Mouse (Mus musculus) cerebellum, postnatal 10 days (tissue): ENCODE data around the gene Laptm4a.

Experiments
- DNase-seq, 2 experiments: peaks; one replicate each; pipeline ENCODE4 v3.0.0; 2021; ENCODE audit warnings: mixed read lengths in 2 of 2

Gene Laptm4a

GRCm38 (mm10) chr12:8921394-8922368 is at the start of gene Laptm4a:
Gene Laptm4a (plus strand): TSS chr12:8921664.
- peak; percentile 98 for DNase-seq

- no peak for DNase-seq
Observed at GRCm38 (mm10) chr12:8875583-8875982, 45.9 kb upstream of the Laptm4a start.

- no peak for DNase-seq
Observed at GRCm38 (mm10) chr12:8876865-8877264, 44.6 kb upstream of the Laptm4a start.

- DNase-seq: no peak
Observed at GRCm38 (mm10) chr12:8877413-8877812, 44.1 kb upstream of the Laptm4a start.

GRCm38 (mm10) chr12:8878752-8879151 is 42.7 kb upstream of the Laptm4a start:
- no peak for DNase-seq

- no peak for DNase-seq
Observed at GRCm38 (mm10) chr12:8879389-8879788, 42.1 kb upstream of the Laptm4a start.

- peak; percentile 44 to 63 for DNase-seq
Observed at GRCm38 (mm10) chr12:8881736-8882135, 39.7 kb upstream of the Laptm4a start.

- DNase-seq: no peak
Observed at GRCm38 (mm10) chr12:8882376-8882775, 39.1 kb upstream of the Laptm4a start.

- DNase-seq: peak; percentile 60 to 64
Observed at GRCm38 (mm10) chr12:8884426-8885145, 36.9 kb upstream of the Laptm4a start.

GRCm38 (mm10) chr12:8885146-8885543 is 36.3 kb upstream of the Laptm4a start:
- no peak for DNase-seq

- no peak for DNase-seq
Observed at GRCm38 (mm10) chr12:8885950-8886349, 35.5 kb upstream of the Laptm4a start.

- DNase-seq: no peak
Observed at GRCm38 (mm10) chr12:8888445-8888844, 33.0 kb upstream of the Laptm4a start.

GRCm38 (mm10) chr12:8889117-8889665 is 32.3 kb upstream of the Laptm4a start:
- DNase-seq: peak; percentile 79 to 84

GRCm38 (mm10) chr12:8892876-8893532 is 28.5 kb upstream of the Laptm4a start:
- no peak for DNase-seq

GRCm38 (mm10) chr12:8897140-8897539 is 24.3 kb upstream of the Laptm4a start:
- DNase-seq: no peak

GRCm38 (mm10) chr12:8898879-8899785 is 22.3 kb upstream of the Laptm4a start:
- DNase-seq: no peak

GRCm38 (mm10) chr12:8900107-8900698 is 21.3 kb upstream of the Laptm4a start:
- no peak for DNase-seq

- no peak for DNase-seq
Observed at GRCm38 (mm10) chr12:8900919-8901663, 20.4 kb upstream of the Laptm4a start.

- DNase-seq: no peak
Observed at GRCm38 (mm10) chr12:8901934-8902333, 19.5 kb upstream of the Laptm4a start.

GRCm38 (mm10) chr12:8902479-8902878 is 19.0 kb upstream of the Laptm4a start:
- DNase-seq: no peak
